ENCODE assay signal across 12 mouse cellular contexts in genomic region chr11:33685904-33686303, GRCm38 (mm10).
A peak's percentile ranks its signal among the peaks of the same experiment; 100 is the strongest.
DNase-seq lines count a peak whose midpoint lies in the region; ATAC-seq lines count a peak whose summit lies in the region.
"Had no signal": no experiment of that assay in that cellular context is flagged by ENCODE, and none has a peak within 500 bp of the region (broad histone marks: within the 10 kb centered on the region; RNA-seq: fewer than 3 reads in every experiment).

No protein-coding gene starts in this region.

- intact Hi-C loops in left cerebral cortex, postnatal 36 days (cut with DNase I), result no loop called here

- DNase-seq in forebrain, embryonic 14.5 days (ENCODE audit: low spot score), result peak; percentile 61
- DNase-seq in cerebellum, adult 11-12 months, result peak; percentile 17
- peak; percentile 54 to 72 for DNase-seq in frontal cortex, postnatal 36 days (ENCODE audit: low spot score in 2 of 2)
- peak; percentile 43 to 60 for DNase-seq in left cerebral cortex, postnatal 36 days (ENCODE audit: low spot score in 2 of 2)
- no peak for DNase-seq in spleen, postnatal 10 days (ENCODE audit: low spot score in 2 of 2)
- no peak for DNase-seq in kidney, postnatal 25 days
- DNase-seq: adrenal gland, postnatal 10 days; kidney, adult 18-20 months had no signal

- 0 out of 2 replicates have a peak, but pooled peaks cover 7% of the 10 kb centered on the region for H3K27me3 ChIP-seq in forebrain, embryonic 14.5 days (replicated peaks; ENCODE audit: control insufficient read depth, insufficient read depth, low read length)
- H3K27me3 ChIP-seq in forebrain, embryonic 15.5 days, result peaks cover 38% of the 10 kb centered on the region
- H3K27me3 ChIP-seq in midbrain, embryonic 16.5 days (ENCODE audit: control insufficient read depth, insufficient read depth, low read depth, low read length), result no peaks in the 10 kb centered on the region; the same call in 1 of the 2 replicates

- H3K4me1 ChIP-seq in forebrain, embryonic 14.5 days (ENCODE audit: control insufficient read depth, insufficient read depth, low read length), result no peaks in the 10 kb centered on the region
- H3K4me1 ChIP-seq in forebrain, embryonic 15.5 days, result peaks cover 6% of the 10 kb centered on the region; the same call in 1 of the 2 replicates
- H3K4me1 ChIP-seq in midbrain, embryonic 16.5 days (ENCODE audit: control insufficient read depth, insufficient read depth, low read length), result no peaks in the 10 kb centered on the region
- H3K4me1 ChIP-seq: heart, embryonic 15.5 days; midbrain, embryonic 12.5 days had no signal

- no peaks in the 10 kb centered on the region for H3K36me3 ChIP-seq in forebrain, embryonic 14.5 days (ENCODE audit: control insufficient read depth, insufficient read depth, low read length)
- no peaks in the 10 kb centered on the region for H3K36me3 ChIP-seq in forebrain, embryonic 15.5 days
- no peaks in the 10 kb centered on the region for H3K36me3 ChIP-seq in midbrain, embryonic 16.5 days (ENCODE audit: control insufficient read depth, insufficient read depth, low read length)
- H3K36me3 ChIP-seq: heart, embryonic 15.5 days; midbrain, embryonic 12.5 days had no signal

- no peaks in the 10 kb centered on the region for H3K9me3 ChIP-seq in forebrain, embryonic 14.5 days (replicated peaks; ENCODE audit: control insufficient read depth, low read length)
- H3K9me3 ChIP-seq in forebrain, embryonic 15.5 days, result no peaks in the 10 kb centered on the region
- H3K9me3 ChIP-seq in midbrain, embryonic 16.5 days (replicated peaks; ENCODE audit: control insufficient read depth, low read length, poor library complexity, severe bottlenecking), result no peaks in the 10 kb centered on the region
- H3K9me3 ChIP-seq: heart, embryonic 15.5 days; midbrain, embryonic 12.5 days had no signal

- no peak overlapping the region for H3K4me2 ChIP-seq in forebrain, embryonic 14.5 days (ENCODE audit: low read length)
- H3K4me2 ChIP-seq in forebrain, embryonic 15.5 days (replicated peaks), result no peak overlapping the region
- H3K4me2 ChIP-seq in midbrain, embryonic 16.5 days (ENCODE audit: low read length), result no peak overlapping the region
- H3K4me2 ChIP-seq: heart, embryonic 15.5 days; midbrain, embryonic 12.5 days had no signal

- WGBS in forebrain, embryonic 14.5 days, result 64% methylated on average over 3 of the region's 3 CpGs
- WGBS in forebrain, embryonic 15.5 days, result 57% methylated on average over 3 of the region's 3 CpGs
- WGBS in midbrain, embryonic 16.5 days, result 74% methylated on average over 3 of the region's 3 CpGs

- H3K27ac ChIP-seq in forebrain, embryonic 14.5 days (ENCODE audit: low read depth, low read length), result no peak overlapping the region
- no peak overlapping the region for H3K27ac ChIP-seq in forebrain, embryonic 15.5 days (replicated peaks)
- H3K27ac ChIP-seq in midbrain, embryonic 16.5 days (ENCODE audit: low read length), result no peak overlapping the region
- H3K27ac ChIP-seq: heart, embryonic 15.5 days; midbrain, embryonic 12.5 days had no signal

- ATAC-seq in forebrain, embryonic 14.5 days, result no peak
- ATAC-seq in forebrain, embryonic 15.5 days (replicated peaks), result no peak
- ATAC-seq in midbrain, embryonic 16.5 days, result no peak

- no peak overlapping the region for H3K4me3 ChIP-seq in forebrain, embryonic 14.5 days (ENCODE audit: low read depth, low read length)
- H3K4me3 ChIP-seq in forebrain, embryonic 15.5 days, result no peak overlapping the region
- H3K4me3 ChIP-seq in midbrain, embryonic 16.5 days (ENCODE audit: low read depth, low read length), result no peak overlapping the region
- H3K4me3 ChIP-seq: heart, embryonic 15.5 days; midbrain, embryonic 12.5 days had no signal

- no peak overlapping the region for H3K9ac ChIP-seq in forebrain, embryonic 14.5 days (ENCODE audit: low read length)
- H3K9ac ChIP-seq in forebrain, embryonic 15.5 days (replicated peaks), result no peak overlapping the region
- H3K9ac ChIP-seq in midbrain, embryonic 16.5 days (ENCODE audit: low read depth, low read length), result no peak overlapping the region
- H3K9ac ChIP-seq: heart, embryonic 15.5 days; midbrain, embryonic 12.5 days had no signal

Comparison
In these comparisons a context has a peak if more than half of its experiments do, and no peak if none do; other contexts are left out.
1. DNase-seq: peak in forebrain, embryonic 14.5 days (single experiment), cerebellum, adult 11-12 months (single experiment), frontal cortex, postnatal 36 days (2 of 2) and left cerebral cortex, postnatal 36 days (2 of 2); none in spleen, postnatal 10 days (0 of 2) and kidney, postnatal 25 days (0 of 2).